8 mouse cellular contexts compared by ENCODE assay signal in genomic region chr13:23682623-23682946, GRCm38 (mm10). TPM values are rescaled to one million over a fixed set of nuclear protein-coding genes. Genes with fewer than 3 reads are reported as not detected.
DNase-seq lines count a peak whose midpoint lies in the region; ATAC-seq and TF ChIP-seq lines count a peak whose summit lies in the region.

No protein-coding gene starts in this region.

- no peak for DNase-seq in heart, postnatal 0 days (ENCODE audit: low spot score)
- no peak for DNase-seq in heart, adult 9 months (ENCODE audit: low spot score in 2 of 2)
- no peak for DNase-seq in hindbrain, embryonic 14.5 days (ENCODE audit: low spot score)
- DNase-seq in kidney, adult 8-10 months, result no peak

- no peak for ATAC-seq in heart, postnatal 0 days (ENCODE audit: insufficient read depth, low read depth)
- ATAC-seq in hindbrain, embryonic 14.5 days (ENCODE audit: low FRiP score), result no peak
- ATAC-seq in midbrain, embryonic 12.5 days (ENCODE audit: low FRiP score, low read depth), result no peak
- no peak for ATAC-seq in monocyte, adult 5-6 weeks (replicated peaks; ENCODE audit: insufficient number of reproducible peaks, low FRiP score, low TSS enrichment, poor library complexity, severe bottlenecking)
- no peak for ATAC-seq in inflammation-experienced regulatory T-cells, adult 6 months

- TF ChIP-seq POLR2A in bone marrow, adult 2 months (IDR thresholded peaks at IDR 0.05; ENCODE audit: borderline replicate concordance, control insufficient read depth, low read depth, low read length), result no peak

- peak overlapping the region; percentile 47; the same call in 1 of the 2 replicates for H3K9ac ChIP-seq in heart, postnatal 0 days (replicated peaks; ENCODE audit: low read depth, low read length)
- peak overlapping the region; percentile 51 for H3K9ac ChIP-seq in hindbrain, embryonic 14.5 days
- peak overlapping the region; percentile 59 for H3K9ac ChIP-seq in midbrain, embryonic 12.5 days (replicated peaks)

- TF ChIP-seq EP300 in heart, postnatal 0 days (IDR thresholded peaks at IDR 0.05; ENCODE audit: low read depth), result no peak

- H3K9me3 ChIP-seq in heart, postnatal 0 days (replicated peaks; ENCODE audit: control insufficient read depth, low read length), result no peaks in the 10 kb centered on the region
- no peaks in the 10 kb centered on the region for H3K9me3 ChIP-seq in hindbrain, embryonic 14.5 days (ENCODE audit: control insufficient read depth, low read length)
- no peaks in the 10 kb centered on the region for H3K9me3 ChIP-seq in midbrain, embryonic 12.5 days

- 22% methylated on average over 1 of the region's 1 CpGs for WGBS in heart, postnatal 0 days
- WGBS in bone marrow, adult 2 months, result 30% methylated on average over 1 of the region's 1 CpGs
- 71% methylated on average over 1 of the region's 1 CpGs for WGBS in hindbrain, embryonic 14.5 days
- 25% methylated on average over 1 of the region's 1 CpGs for WGBS in midbrain, embryonic 12.5 days

- no peaks in the 10 kb centered on the region for H3K36me3 ChIP-seq in heart, postnatal 0 days (replicated peaks; ENCODE audit: control insufficient read depth, insufficient read depth, low read length)
- H3K36me3 ChIP-seq in hindbrain, embryonic 14.5 days (replicated peaks; ENCODE audit: control insufficient read depth, insufficient read depth), result no peaks in the 10 kb centered on the region
- no peaks in the 10 kb centered on the region for H3K36me3 ChIP-seq in midbrain, embryonic 12.5 days

- peak overlapping the region; percentile 97; the same call in 1 of the 2 replicates for H3K27ac ChIP-seq in heart, postnatal 0 days (ENCODE audit: low read depth)
- H3K27ac ChIP-seq in bone marrow, adult 2 months (ENCODE audit: control insufficient read depth, insufficient read depth, low read depth, low read length, poor library complexity), result peak overlapping the region; percentile 61; the same call in 1 of the 2 replicates
- H3K27ac ChIP-seq in hindbrain, embryonic 14.5 days, result peak overlapping the region; percentile 91; the same call in 1 of the 2 replicates
- H3K27ac ChIP-seq in midbrain, embryonic 12.5 days (replicated peaks), result peak overlapping the region; percentile 93

- peaks cover 15% of the 10 kb centered on the region; the same call in 1 of the 2 replicates for H3K4me1 ChIP-seq in heart, postnatal 0 days (ENCODE audit: control insufficient read depth, insufficient read depth)
- H3K4me1 ChIP-seq in bone marrow, adult 2 months (ENCODE audit: control insufficient read depth, insufficient read depth, low read length), result no peaks in the 10 kb centered on the region; the same call in 1 of the 2 replicates
- peaks cover 18% of the 10 kb centered on the region for H3K4me1 ChIP-seq in hindbrain, embryonic 14.5 days (replicated peaks; ENCODE audit: control insufficient read depth, insufficient read depth, low read length)
- peaks cover 20% of the 10 kb centered on the region for H3K4me1 ChIP-seq in midbrain, embryonic 12.5 days

- H3K4me2 ChIP-seq in heart, postnatal 0 days (ENCODE audit: low read depth, low read length), result peak overlapping the region; percentile 63
- H3K4me2 ChIP-seq in hindbrain, embryonic 14.5 days (replicated peaks), result peak overlapping the region; percentile 72
- H3K4me2 ChIP-seq in midbrain, embryonic 12.5 days (replicated peaks), result peak overlapping the region; percentile 68

- H3K4me3 ChIP-seq in heart, postnatal 0 days (ENCODE audit: low read depth, low read length), result peak overlapping the region; percentile 57
- peak overlapping the region; percentile 17 for H3K4me3 ChIP-seq in bone marrow, adult 2 months (replicated peaks; ENCODE audit: control insufficient read depth, low read depth, low read length)
- peak overlapping the region; percentile 43 for H3K4me3 ChIP-seq in hindbrain, embryonic 14.5 days (replicated peaks; ENCODE audit: low read length)
- H3K4me3 ChIP-seq in midbrain, embryonic 12.5 days, result peak overlapping the region; percentile 42

- H3K27me3 ChIP-seq in heart, postnatal 0 days (ENCODE audit: control insufficient read depth, insufficient read depth, low read length), result no peaks in the 10 kb centered on the region
- H3K27me3 ChIP-seq in hindbrain, embryonic 14.5 days (ENCODE audit: control insufficient read depth, insufficient read depth, low read length), result no peaks in the 10 kb centered on the region
- no peaks in the 10 kb centered on the region for H3K27me3 ChIP-seq in midbrain, embryonic 12.5 days

- no peak for TF ChIP-seq CTCF in heart, postnatal 0 days (IDR thresholded peaks at IDR 0.05; ENCODE audit: low read depth)
- no peak for TF ChIP-seq CTCF in bone marrow, adult 2 months (IDR thresholded peaks at IDR 0.05; ENCODE audit: control insufficient read depth, insufficient read depth, low read length)

RNA-seq across cellular contexts. Expression of gene Hist1h2ac, which starts 1.2 kb away (rescaled TPM):
- total RNA-seq in heart, postnatal 0 days (2014; rRNA removed; ENCODE audit: low replicate concordance), result 62.8 and 88.1 TPM in 2 replicates
- polyA plus RNA-seq in heart, postnatal 0 days (2015; fragmentation: Nextera tagmentation; extraction: Ambion mirVana), result 0.45 and 0.49 TPM in 2 replicates
- 2.0 and 3.7 TPM in 2 replicates for polyA plus RNA-seq in bone marrow, adult 2 months (2011; ENCODE audit: insufficient read depth, insufficient read length, low replicate concordance, missing spikeins)
- 0.26 and 0.27 TPM in 2 replicates for polyA plus RNA-seq in hindbrain, embryonic 14.5 days (2014; fragmentation: Nextera tagmentation; extraction: Ambion mirVana)
- polyA plus RNA-seq in midbrain, embryonic 12.5 days (2016; fragmentation: Nextera tagmentation; extraction: Ambion mirVana), result 1.1 TPM in 2 replicates
- total RNA-seq in monocyte, adult 5-6 weeks (2017), result 5.0 to 8.9 TPM (median 8.3 TPM) in 3 replicates
- under 1 TPM; 0.43 to 0.47 (median 0.47) TPM for polyA plus RNA-seq in inflammation-experienced regulatory T-cells, adult 6 months (2017; shearing (Covaris generic))

RNA-seq across cellular contexts. Expression of gene Hist1h2bc, which starts 1.4 kb away (rescaled TPM):
- 253 and 309 TPM in 2 replicates for total RNA-seq in heart, postnatal 0 days (2014; rRNA removed; ENCODE audit: low replicate concordance)
- 94.4 and 115 TPM in 2 replicates for polyA plus RNA-seq in heart, postnatal 0 days (2015; fragmentation: Nextera tagmentation; extraction: Ambion mirVana)
- 42.9 and 54.0 TPM in 2 replicates for polyA plus RNA-seq in bone marrow, adult 2 months (2011; ENCODE audit: insufficient read depth, insufficient read length, low replicate concordance, missing spikeins)
- 14.5 and 15.1 TPM in 2 replicates for polyA plus RNA-seq in hindbrain, embryonic 14.5 days (2014; fragmentation: Nextera tagmentation; extraction: Ambion mirVana)
- 28.7 and 29.9 TPM in 2 replicates for polyA plus RNA-seq in midbrain, embryonic 12.5 days (2016; fragmentation: Nextera tagmentation; extraction: Ambion mirVana)
- total RNA-seq in monocyte, adult 5-6 weeks (2017), result 28.7 to 101 TPM (median 49.7 TPM) in 3 replicates
- polyA plus RNA-seq in inflammation-experienced regulatory T-cells, adult 6 months (2017; shearing (Covaris generic)), result 1 to 10 TPM in 2 of 3 experiments, under 1 TPM in 1; 0.52 to 3.6 (median 3.3) TPM

RNA-seq across cellular contexts. Expression of gene Hist1h1t, which starts 13.0 kb away (rescaled TPM):
- 0.23 and 2.0 TPM in 2 replicates for total RNA-seq in heart, postnatal 0 days (2014; rRNA removed; ENCODE audit: low replicate concordance)
- not detected in 2 replicates for polyA plus RNA-seq in heart, postnatal 0 days (2015; fragmentation: Nextera tagmentation; extraction: Ambion mirVana)
- 3.9 TPM in 1 of 2 replicates, not detected in the other for polyA plus RNA-seq in bone marrow, adult 2 months (2011; ENCODE audit: insufficient read depth, insufficient read length, low replicate concordance, missing spikeins)
- not detected in 2 replicates for polyA plus RNA-seq in hindbrain, embryonic 14.5 days (2014; fragmentation: Nextera tagmentation; extraction: Ambion mirVana)
- not detected in 2 replicates for polyA plus RNA-seq in midbrain, embryonic 12.5 days (2016; fragmentation: Nextera tagmentation; extraction: Ambion mirVana)
- not detected in 3 replicates for total RNA-seq in monocyte, adult 5-6 weeks (2017)
- not detected for polyA plus RNA-seq in inflammation-experienced regulatory T-cells, adult 6 months (2017; shearing (Covaris generic))

RNA-seq across cellular contexts. Expression of gene Hist1h4c, which starts 15.7 kb away (rescaled TPM):
- 1,145 and 1,607 TPM in 2 replicates for total RNA-seq in heart, postnatal 0 days (2014; rRNA removed; ENCODE audit: low replicate concordance)
- 1.5 and 1.7 TPM in 2 replicates for polyA plus RNA-seq in heart, postnatal 0 days (2015; fragmentation: Nextera tagmentation; extraction: Ambion mirVana)
- 7.1 and 15.1 TPM in 2 replicates for polyA plus RNA-seq in bone marrow, adult 2 months (2011; ENCODE audit: insufficient read depth, insufficient read length, low replicate concordance, missing spikeins)
- 3.0 and 3.5 TPM in 2 replicates for polyA plus RNA-seq in hindbrain, embryonic 14.5 days (2014; fragmentation: Nextera tagmentation; extraction: Ambion mirVana)
- polyA plus RNA-seq in midbrain, embryonic 12.5 days (2016; fragmentation: Nextera tagmentation; extraction: Ambion mirVana), result 5.8 and 6.8 TPM in 2 replicates
- 82.1 to 150 TPM (median 93.5 TPM) in 3 replicates for total RNA-seq in monocyte, adult 5-6 weeks (2017)
- 1 to 10 TPM; 2.1 to 9.3 (median 4.2) TPM for polyA plus RNA-seq in inflammation-experienced regulatory T-cells, adult 6 months (2017; shearing (Covaris generic))

RNA-seq across cellular contexts. Expression of gene Hfe, which starts 28.1 kb away (rescaled TPM):
- total RNA-seq in heart, postnatal 0 days (2014; rRNA removed; ENCODE audit: low replicate concordance), result 21.4 and 25.9 TPM in 2 replicates
- 18.0 and 22.3 TPM in 2 replicates for polyA plus RNA-seq in heart, postnatal 0 days (2015; fragmentation: Nextera tagmentation; extraction: Ambion mirVana)
- polyA plus RNA-seq in bone marrow, adult 2 months (2011; ENCODE audit: insufficient read depth, insufficient read length, low replicate concordance, missing spikeins), result 4.0 and 4.5 TPM in 2 replicates
- 4.8 and 7.0 TPM in 2 replicates for polyA plus RNA-seq in hindbrain, embryonic 14.5 days (2014; fragmentation: Nextera tagmentation; extraction: Ambion mirVana)
- 3.1 and 3.3 TPM in 2 replicates for polyA plus RNA-seq in midbrain, embryonic 12.5 days (2016; fragmentation: Nextera tagmentation; extraction: Ambion mirVana)
- total RNA-seq in monocyte, adult 5-6 weeks (2017), result 90.6 to 170 TPM (median 150 TPM) in 3 replicates
- 1 to 10 TPM in 1 of 3 experiments, under 1 TPM in 1, not detected in 1; 0.32 to 1.7 TPM for polyA plus RNA-seq in inflammation-experienced regulatory T-cells, adult 6 months (2017; shearing (Covaris generic))
